Mouse (Mus musculus) thymus, adult 2 months (tissue): ENCODE data around the gene Ccdc106.

Source experiments
- CTCF ChIP-seq: fragments of 200-500 bp; IDR thresholded peaks from 2 replicates; pipeline ENCODE4 v1.5.1; 2012; ENCODE audit warnings: mild to moderate bottlenecking, control low read depth, low read length, moderate library complexity, borderline replicate concordance; ENCODE audit not compliant: control insufficient read depth, poor library complexity, insufficient read depth; ENCODE audit errors: extremely low read depth
- POLR2A ChIP-seq: fragments of 200-500 bp; IDR thresholded peaks from 2 replicates; pipeline ENCODE4 v1.6.1; 2012; ENCODE audit warnings: mild to moderate bottlenecking, low read length, control low read depth, moderate library complexity; ENCODE audit not compliant: control insufficient read depth, poor library complexity, insufficient read depth; ENCODE audit errors: extremely low read depth

DNA sequence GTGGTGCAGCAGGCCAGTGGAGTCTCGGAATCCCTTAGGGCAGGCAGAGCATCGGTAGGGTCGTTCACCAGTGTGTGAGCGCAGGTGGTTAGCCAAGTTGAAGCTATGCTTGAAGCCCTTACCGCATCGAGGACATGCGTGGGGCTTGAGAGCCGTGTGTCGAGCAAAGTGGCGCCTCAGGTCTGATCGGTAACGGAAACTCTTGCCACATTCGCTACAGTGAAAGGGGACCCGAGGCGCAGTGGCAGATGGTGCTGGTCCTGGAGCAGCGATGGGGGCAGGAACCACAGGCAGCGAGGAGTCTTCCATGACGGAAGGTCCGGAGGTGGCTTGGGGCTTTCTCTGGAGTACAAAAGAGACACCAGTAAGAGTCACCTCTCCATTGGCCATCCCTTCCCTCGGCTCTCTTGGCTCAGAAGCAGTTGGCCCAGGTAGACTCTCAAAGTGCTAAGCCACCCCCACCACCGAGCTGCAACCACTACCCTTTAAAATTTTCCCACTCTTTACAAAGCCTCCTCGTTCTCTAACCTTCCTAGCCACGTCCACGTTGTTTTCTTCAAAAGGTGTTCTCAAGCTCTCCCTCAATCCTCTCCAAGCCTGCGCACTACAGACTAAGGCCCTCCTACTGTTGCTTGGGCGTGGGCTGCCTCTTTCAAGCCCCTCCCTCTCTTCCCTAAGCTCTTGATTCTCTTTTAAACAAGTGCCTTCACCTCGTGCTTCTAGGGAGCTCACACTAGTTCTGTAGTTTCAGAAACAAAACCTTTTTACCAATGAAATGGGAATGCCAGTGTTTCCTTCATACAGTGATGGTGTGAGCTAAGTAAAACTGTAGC is 7.5 kb upstream of the Ccdc106 start:
- TF ChIP-seq CTCF (no peak), POLR2A (no peak)
